Mouse (Mus musculus) layer of hippocampus, adult 9-10 months (tissue): ENCODE results near the gene Slc4a4.
"Not testable (repeated sequence)": the region's sequence is repeated elsewhere in the genome, so short reads cannot be mapped to it uniquely, and the experiment has no call there.

Source experiments
- DNase-seq: peaks from one replicate; pipeline ENCODE4 v3.0.0; 2022; ENCODE audit warnings: low spot score

Gene Slc4a4

DNA sequence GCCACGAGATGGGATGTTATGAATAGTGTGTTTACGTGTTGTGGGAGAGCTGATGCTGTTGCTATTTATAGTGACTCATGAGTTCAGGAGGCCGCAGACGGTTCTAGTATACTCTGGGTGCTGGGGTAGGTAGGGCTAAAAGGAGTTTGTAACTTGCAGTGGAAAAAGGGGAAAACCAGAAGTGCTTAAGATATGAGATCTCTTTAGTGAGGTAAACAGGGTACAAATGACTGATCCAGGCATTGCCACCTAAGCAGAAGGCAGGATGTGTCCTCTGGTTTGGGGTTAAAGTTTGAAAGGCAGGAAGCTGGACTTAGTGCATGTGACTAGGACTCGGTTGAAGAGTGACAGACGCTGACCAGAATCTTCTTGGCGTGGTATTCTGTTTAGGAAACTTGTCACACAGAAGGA lies 74.7 kb downstream of the Slc4a4 start:
- DNase-seq, result no peak

DNA sequence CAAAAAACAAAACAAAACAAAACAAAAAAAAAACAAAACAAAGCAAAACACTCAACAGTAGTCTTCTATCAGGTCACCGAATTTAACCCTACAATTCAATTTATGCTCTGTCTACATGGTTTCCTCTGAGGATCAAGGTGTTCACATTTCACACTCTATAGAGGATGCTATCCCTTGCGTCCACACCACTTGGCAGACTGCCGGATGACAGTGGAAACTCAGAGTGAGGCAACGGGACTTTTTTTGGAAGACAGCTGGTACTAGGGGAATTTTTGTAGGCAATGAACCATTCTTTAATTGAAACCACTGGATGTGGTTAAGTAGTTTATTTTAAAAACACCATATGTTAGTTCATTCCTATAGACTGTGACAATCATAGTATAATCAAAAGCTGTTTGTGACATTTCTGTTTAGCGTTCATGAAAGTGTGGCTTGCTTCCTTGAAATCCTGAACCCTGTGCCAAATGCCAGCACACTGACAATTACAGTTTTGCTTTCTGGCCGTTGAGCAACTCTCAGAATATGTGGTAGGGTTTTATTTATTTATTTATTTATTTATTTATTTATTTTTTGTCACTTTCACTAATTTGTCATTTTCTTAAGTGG lies 78.2 kb downstream of the Slc4a4 start:
- no peak for DNase-seq

DNA sequence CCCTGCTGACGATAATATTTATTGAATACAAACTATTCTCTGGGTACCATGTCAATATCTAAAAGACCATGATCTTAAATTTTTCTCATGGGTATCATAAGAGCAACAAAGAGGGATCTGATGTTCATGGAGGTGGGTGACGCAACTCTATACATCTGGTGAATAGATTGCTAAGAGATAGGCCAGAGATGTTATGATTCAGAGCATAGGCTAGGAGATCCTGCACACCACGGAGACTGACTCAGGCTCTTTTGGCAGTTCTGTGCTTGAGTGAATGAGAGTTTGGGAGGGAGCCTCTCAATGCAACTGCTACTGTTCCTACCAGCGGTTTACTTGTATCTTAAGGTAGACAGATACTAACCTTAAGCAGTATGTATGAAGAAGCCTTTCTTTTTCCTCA lies 79.9 kb downstream of the Slc4a4 start:
- DNase-seq, result no peak

DNA sequence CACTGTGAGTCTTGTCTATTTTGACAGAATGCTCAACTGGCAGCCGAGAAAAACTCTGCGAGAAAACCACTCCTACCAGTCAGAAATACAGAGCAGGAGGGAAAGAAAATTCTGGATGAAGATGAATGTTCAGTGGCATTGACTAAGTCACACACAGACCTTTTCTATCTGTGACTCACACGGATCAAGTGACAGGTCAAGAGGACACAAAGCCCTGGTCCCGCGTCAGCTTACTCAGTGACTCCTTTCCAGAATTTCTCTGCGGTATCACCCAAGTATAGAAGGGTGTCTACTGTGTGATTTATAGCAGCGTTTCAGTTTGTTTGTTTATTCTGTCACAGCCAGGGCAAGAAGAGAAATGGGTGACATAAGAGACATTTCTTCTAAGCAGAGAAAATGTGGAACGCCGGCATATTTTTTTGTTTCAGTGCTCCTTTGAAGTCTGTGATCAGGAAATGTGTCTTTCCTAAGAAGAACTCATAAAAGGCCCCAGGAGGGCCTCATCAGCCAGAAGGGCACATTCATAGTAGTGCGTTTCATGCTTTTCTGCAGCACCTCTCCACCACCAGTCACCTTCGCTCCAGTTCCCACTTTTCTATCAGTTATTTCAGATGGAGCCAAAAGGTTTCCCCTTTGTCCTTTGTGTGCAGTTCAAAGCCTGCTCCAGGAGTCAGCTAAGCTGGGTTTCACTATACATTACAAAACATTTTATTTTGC lies 82.5 kb downstream of the Slc4a4 start:
- DNase-seq, result no peak

DNA sequence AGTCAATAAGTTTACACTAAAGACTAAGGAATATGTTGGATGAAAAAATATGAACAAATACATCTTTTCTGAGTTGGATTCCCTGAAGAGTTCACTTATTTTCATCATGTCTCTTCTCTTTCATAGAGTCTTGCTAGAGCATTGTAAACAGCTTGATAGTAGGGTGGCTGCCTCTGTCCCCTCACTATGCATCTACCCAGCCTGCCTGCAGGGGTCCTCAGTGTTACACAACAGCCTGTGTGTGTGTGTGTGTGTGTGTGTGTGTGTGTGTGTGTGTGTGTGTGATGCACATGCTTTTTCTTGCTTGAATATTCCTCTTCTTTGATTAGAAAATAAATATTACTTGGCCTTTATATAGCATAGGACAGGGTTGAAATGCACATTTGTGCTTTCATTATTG lies 84.9 kb downstream of the Slc4a4 start:
- no peak for DNase-seq

DNA sequence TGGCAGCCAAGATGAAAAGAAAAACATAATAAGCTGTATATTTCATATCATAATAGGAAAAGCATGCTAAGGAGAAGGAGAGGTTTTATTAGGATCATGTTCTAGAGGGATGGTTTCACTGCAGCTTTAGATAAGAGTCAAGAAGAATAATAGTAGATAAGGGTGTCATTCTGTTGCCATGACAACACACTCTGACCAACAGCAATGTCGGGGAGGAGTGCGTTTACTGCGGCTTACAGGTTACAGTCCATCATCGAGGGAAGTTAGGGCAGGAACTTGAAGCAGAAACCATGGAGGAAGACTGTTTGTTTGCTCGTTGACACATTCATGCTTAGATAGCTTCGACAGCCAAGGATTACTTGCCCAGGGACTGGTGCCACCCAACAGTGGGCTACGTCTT lies 85.7 kb downstream of the Slc4a4 start:
- no peak for DNase-seq

DNA sequence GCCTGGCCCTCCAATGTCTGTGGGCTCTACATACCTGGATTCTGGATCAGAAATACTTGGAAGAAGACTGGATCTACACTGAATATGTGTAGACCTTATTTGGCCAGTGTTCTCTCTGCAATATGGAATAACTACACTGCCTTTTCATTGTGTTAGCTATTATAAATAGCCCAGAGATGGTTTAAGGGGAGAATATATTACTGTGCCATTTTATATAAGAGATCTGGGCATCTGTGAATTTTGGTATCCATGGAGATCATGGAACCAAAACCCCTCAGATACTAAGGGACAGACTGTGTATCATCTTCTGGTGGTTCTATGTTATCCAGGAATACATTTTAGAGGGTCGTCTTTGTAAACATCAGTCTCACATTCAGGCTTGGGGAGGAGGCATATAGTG lies 86.5 kb downstream of the Slc4a4 start:
- no peak for DNase-seq

DNA sequence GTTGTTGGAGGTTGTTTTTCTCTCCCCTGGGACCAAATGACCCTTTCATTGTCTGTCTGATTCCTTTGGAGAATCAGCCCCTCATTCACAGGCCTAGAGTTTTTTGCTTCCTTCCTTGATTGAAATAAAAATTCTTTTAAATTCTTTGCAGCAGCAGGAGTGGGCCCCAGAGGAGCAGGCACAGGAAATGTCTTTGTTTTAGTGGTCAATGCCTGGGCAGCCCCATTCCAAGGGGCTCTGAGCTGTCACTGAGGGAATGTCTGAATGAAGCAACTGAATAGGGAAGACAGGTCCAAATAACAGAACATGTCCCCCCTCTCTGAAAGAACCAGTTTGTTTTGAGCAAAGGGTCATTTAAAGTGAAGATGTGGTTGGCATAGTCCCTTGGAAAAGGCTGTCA lies 89.1 kb downstream of the Slc4a4 start:
- DNase-seq, result no peak

DNA sequence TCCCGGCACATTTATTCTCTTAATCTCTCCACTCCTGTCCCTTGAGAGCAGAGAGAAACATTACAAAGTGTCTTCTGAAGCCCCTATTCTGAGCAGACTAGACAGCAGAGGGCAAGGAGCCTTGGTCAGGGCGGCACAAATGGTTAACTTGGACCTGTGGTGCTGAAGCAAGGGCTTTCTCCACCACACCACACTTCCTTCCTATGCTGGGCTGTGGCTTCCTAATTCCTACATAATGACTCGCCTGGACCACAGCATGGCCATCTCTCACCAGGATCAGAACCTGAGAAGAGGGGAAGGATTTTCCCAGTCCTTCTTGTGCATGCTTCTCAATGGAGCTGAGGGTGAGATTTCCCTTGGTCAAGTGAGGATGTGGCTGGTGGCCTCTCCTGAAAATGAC lies 89.8 kb downstream of the Slc4a4 start:
- DNase-seq, result no peak

DNA sequence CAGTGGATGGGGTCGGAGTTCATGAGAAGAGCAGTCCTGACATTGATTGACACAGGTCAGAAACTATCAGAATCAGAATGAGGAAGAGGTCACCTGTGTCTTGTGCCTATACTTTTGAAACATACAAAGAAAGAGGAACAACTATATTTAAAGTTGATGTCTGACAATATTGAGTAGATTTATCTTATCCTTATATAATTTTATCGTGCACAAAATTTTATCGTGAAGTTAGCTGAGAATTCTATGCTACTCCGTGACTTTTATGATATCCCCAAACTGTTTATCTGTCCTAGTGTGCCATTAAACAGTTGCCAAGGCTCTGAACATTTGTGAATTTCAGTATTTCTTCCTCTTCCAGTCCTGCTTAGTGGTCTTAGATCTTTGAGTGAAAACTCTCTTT lies 94.1 kb downstream of the Slc4a4 start:
- DNase-seq, result no peak

DNA sequence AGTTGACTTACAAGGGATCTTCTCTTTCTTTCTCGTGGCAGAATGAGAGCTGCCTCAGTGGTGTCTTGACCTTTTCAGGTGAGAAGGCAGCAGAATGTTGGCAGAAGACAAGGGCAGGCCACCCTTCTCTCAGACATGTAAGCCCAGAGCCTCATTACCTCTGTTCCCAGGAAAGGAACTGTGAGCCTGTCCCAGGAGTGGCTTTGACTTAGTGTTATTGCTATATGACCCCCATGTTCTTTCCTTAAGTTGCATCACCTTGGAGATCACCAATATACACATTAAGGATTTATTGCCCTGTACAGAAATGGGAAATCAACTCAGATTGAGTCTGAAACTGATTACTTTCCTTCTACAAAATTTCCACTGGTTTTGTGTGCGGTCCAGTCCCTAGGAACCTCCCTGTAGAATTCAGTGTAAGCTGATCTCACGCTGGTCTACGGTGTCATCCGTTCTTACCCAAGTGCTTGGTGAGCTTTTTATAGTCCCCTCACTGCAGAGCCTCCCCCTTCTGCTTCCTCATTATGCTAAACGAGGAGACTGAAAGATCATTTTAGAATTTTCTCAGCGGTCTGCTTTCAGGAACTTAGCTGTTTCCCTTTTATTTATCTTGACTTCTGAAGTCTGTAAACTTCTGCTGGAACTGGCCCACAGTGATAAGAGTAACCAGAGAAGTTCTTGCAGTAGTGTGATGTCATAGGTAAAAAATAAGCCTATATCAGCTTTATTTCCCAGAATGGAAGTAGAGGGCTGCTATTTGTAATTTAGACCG lies 94.8 kb downstream of the Slc4a4 start:
- DNase-seq, result no peak

DNA sequence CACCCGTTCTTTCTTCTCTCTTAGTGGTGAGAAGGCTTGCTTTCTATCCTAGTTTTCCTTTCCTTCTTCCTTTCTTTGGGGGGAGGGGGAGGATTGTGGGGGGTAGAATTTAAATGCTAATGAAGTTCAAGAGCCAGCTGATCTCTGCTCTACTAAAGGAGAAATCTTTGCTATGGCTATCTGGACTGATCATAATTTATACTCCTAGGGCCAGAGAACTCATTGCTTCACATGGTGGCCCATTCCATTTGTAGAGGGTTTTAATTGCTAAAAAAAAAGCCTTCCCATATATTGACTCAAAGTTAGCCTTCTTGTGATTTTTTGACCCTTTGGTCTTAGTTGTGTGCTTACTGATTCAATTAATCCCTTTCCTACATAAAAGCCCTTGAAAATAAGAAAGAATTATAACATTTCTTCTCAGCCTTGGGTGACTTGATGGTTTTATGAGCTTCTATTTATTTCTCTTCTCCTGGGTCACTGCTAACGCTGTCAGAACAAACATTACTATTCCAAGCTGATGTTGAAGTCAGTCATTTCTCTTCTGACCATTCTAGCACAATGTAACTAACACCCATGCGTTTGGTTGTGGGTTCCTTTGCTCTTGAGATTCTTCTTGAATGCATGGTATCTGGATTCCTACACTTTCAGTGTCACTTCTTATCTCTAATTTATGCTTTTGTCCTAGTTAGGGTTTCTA lies 95.6 kb downstream of the Slc4a4 start:
- no peak for DNase-seq

DNA sequence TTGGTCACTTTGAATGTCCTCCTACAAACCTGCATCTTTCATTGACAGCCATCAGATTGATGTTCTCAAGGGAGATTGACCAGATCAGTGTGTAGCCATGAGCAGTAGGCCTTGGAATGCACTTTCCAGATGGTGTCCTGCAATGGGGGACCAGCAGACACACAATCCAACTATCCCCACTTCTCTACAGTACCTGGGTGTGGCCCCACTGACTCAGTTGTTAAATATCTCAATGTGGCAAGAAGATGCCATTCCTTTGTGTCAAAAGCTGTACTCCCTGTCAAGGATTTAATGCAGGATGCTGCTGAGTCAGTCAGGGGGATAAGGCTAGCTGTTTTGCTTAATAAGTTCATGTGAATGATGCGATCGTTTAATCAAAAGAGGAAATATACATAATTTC lies 96.6 kb downstream of the Slc4a4 start:
- no peak for DNase-seq

DNA sequence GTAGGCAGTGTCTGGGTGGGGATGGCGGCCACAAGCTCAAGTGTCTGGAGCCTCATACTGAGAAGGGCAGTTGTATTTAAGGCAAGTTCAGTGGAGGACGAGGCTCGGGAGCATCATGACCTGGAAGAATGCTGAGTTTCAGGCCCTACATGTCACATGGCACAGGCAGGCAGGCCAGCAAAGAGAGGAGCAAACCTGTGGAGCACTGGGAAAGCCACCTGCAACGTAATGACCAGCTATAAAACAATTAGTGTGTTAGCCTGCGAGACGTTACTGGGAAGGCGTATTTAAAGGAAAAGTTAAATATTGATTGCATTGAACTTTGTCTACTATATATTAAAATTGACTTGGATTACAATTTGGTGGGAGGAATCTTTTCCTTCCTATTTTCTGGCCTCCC lies 97.0 kb downstream of the Slc4a4 start:
- DNase-seq, result no peak

DNA sequence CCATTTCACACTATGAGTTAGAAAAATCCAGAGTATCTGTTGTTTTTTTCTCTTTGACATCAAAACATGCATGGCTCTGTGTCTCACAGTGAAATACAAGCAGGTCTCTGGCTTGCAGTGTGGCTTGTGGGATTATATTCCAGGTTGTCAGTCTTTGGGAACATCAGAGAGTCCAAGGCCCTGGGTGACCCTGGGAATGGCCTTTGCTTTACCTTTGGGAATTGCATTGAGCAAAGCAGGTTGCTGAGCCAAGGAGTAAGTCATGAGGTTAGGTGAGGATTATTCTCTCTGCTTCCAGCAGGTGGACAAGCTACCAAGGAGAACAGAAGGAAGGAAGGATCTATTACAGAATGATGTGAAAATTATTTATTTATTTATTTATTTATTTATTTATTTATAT lies 102.4 kb downstream of the Slc4a4 start:
- DNase-seq, result no peak

DNA sequence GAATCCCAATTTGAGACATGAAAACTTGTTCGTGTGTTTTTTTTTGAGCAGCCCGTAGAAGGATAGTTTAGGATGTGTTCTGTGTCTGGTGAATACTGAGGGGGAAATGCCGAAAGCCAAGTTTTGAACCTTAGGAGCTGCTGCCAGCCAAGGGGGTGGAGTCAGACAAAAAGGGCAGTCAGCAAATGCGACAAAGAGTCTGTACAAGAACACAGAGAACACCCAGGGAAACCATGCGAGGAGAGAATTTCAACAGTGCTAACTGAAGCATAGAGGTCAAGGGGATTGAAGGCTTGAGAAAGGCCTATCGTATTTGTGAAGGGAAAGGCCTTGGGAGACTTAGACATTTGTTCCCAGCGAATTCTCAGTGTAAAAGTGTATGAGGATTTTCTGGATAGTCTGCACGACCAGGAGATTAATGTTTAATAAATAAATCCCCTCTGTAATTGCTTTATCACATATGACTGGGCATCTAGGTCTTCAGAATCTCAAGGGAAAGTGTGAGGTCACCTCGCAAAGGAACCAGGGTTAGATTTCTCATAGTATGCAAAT lies 103.7 kb downstream of the Slc4a4 start:
- DNase-seq, result no peak

DNA sequence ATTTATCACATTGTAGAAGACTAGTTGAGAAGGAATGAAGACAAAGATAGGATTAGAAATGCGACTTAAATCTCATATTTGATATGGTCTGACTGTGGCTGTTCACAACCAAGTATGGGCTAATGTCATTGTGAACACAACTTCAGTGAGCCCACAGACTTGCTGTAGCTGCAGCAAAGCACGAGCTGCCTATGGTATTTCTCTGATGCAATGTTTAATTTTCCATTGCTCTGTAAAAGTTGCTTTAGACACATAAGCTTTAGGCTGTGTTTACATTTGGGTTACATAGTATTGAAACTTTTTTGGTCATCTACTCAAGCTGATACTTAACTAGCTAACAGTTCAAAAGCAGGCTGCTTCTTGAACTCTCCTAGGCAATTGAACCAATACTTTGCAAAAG lies 104.7 kb downstream of the Slc4a4 start:
- not testable (repeated sequence) for DNase-seq

DNA sequence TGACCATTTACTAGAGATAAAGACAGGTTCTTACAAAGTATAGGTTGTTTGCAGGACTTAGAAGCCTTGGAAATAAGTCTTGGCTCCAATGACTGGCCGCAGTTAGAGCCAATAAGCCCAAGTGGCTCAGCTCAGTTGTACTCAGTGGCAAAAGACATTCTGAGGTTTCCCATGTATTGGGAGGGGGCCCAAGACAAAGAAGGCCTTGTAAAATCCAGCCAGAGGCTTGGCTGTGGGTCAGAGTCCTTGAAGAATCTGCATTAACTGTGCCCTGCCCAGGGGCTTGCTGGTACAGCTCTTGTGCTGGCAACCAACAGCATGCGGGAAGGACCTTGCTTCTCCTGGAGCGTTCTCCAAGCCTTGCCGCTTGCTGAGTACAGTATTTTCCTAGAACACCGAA lies 107.9 kb downstream of the Slc4a4 start:
- DNase-seq, result no peak

DNA sequence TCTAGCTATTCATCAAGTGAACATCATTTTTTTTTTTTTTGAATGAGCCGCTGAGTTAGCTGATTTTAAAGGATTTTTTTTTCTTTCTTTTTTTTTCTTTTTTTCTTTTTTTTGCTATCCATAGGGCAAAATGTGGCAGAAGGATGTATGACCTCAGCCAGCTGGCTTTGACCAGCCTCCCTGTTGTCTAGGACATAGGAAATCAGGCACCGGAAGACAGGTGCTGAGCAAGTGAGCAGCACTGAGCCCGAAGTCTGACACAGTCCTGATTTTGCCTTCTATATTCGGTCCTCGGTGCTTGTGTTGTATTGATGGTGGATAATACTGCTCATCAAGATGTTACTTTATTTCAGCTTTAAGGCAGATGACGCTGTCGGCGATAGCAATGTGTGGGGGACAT lies 109.6 kb downstream of the Slc4a4 start:
- DNase-seq, result no peak

DNA sequence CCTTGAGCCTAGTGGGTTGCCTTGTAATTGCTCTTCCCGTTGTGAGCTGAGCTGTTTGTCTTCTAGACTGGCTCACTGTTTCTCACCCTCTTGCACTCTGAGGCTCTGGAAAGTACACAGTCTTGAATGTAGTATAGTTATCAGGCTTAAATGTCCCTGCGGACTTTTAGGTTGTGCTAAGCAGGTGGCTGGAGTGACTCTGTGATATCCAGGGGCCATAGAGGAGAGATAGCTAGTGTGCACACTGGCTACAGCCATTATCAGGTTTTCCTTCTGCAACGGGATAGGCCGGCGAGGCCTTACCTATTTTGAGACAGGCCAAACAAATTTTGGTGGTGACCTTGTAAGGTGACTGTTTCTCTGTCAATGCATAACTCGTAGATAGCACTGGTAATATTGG lies 110.7 kb downstream of the Slc4a4 start:
- no peak for DNase-seq

DNA sequence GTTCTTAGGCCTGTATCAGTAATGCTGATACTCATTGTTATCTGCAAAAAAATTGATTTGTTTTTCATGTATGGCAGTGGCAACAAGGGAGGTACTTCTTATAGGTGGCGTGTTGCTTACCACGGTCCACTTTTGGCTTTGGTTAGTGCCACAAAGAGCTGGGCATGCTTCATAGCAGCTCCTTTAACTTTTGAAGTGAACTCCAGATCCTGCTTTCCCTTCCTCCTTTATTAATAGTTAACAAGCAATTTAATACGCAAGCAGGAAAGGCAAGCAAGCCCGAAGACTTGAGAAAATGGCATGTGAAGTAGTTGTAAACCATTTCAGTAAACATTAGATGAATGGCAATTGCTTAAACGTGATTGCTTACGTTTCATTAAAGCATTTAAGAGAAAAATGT lies 113.2 kb downstream of the Slc4a4 start:
- no peak for DNase-seq

DNA sequence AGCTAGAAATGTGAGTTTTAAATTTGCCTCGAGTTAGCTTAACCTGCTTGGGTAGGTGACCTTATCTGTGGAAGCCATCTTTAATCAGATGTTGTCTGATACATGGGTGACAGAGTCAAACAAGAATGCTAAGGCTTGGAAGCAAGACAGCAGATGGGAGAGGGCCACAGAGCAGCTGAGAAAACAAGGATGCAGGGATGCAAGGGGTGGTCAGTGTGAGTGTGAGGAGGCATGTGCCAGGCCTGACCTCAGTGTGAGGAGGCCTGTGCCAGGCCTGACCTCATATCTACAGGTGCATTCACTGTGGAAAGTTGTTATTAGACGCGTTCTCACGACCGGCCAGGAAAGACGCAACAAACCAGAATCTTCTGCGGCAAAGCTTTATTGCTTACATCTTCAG lies 114.0 kb downstream of the Slc4a4 start:
- DNase-seq, result no peak

DNA sequence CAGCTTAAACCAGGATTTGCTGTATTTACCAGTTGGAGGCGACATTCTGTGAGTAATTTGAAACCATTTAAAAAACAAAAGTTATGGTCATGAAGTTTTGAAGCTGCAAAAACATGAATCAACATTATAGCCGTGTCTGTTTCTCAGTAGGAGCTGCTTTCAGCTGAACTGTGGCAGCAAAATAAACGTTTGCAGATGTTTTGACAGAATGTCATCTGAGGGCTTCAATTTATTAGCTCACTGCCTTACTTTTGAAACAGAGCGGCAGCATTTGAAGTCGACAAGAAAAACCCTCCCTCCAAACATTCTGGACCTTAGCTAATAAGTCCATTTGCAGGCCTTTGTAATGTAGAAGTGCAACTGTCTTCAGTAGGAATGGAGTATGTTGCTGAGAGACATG lies 123.5 kb downstream of the Slc4a4 start:
- no peak for DNase-seq
